Mouse (Mus musculus) spleen, postnatal 0 days (tissue): ENCODE results near the gene Gm45713. TPM values are rescaled to one million over a fixed set of nuclear protein-coding genes. Genes with fewer than 3 reads are reported as not detected.

ENCODE experiments used
- microRNA counts: library from miRNA; unstranded; fragments of <30 nt; microRNA quantifications from one replicate; lab custom pipeline; 2015
- polyA plus RNA-seq: library from polyadenylated mRNA; unstranded; fragments of >200 nt; fragmentation: Nextera tagmentation; extraction: Ambion mirVana; gene quantifications from 2 replicates; pipeline ENCODE4 v1.2.1, GENCODE M21; 2015

Gene Gm45713
- polyA plus RNA-seq, result 0.35 and 0.44 TPM in 2 replicates

GRCm38 (mm10) chr7:45135993-45136567 is at the start of gene Gm45713, which contains the start of gene Flt3l:
TSS of gene Gm45713 (minus strand) at chr7:45136231.
TSS of gene Flt3l (minus strand) at chr7:45136432.

GRCm38 (mm10) chr7:45180896-45181477 is 45.0 kb upstream of the Gm45713 start, which contains the start of gene Pth2:
TSS of gene Pth2 (plus strand) at chr7:45180995.

GRCm38 (mm10) chr7:45179469-45179868 is 43.4 kb upstream of the Gm45713 start, which contains the start of gene Gfy:
TSS of gene Gfy (minus strand) at chr7:45179569.

GRCm38 (mm10) chr7:45163735-45164490 is 27.9 kb upstream of the Gm45713 start, which contains the start of gene Slc17a7:
TSS of gene Slc17a7 (plus strand) at chr7:45163949.

GRCm38 (mm10) chr7:45154096-45154992 is 18.3 kb upstream of the Gm45713 start, which contains the start of the genes Pih1d1 and Aldh16a1:
TSS of gene Pih1d1 (plus strand) at chr7:45154303.
TSS of gene Aldh16a1 (minus strand) at chr7:45154584.

GRCm38 (mm10) chr7:45128624-45129246 is 7.3 kb downstream of the Gm45713 start, which contains the start of gene Rpl13a:
TSS of gene Rpl13a (minus strand) at chr7:45128761.

GRCm38 (mm10) chr7:45124224-45125143 is 11.5 kb downstream of the Gm45713 start, which contains the start of gene Rps11:
TSS of gene Rps11 (minus strand) at chr7:45124439.

GRCm38 (mm10) chr7:45103652-45104180 is 32.3 kb downstream of the Gm45713 start, which contains the start of gene Fcgrt:
TSS of gene Fcgrt (minus strand) at chr7:45103851.

GRCm38 (mm10) chr7:45092048-45092447 is 44.0 kb downstream of the Gm45713 start, which contains the start of gene Rcn3:
TSS of gene Rcn3 (minus strand) at chr7:45092221.

MicroRNAs encoded within 50 kb of the gene (microRNA counts, 519-probe panel; counts per million panel counts)
- microRNA mmu-miR-150 (lab: Ali Mortazavi, UCI), result 7,531 counts per million, percentile 73 among the panel's probes with 10 or more counts

Other genes with a start within 250 kb of the Gm45713 start
- gene Med25, start 243.5 kb downstream of the Gm45713 start, polyA plus RNA-seq, result 39.9 and 44.7 TPM in 2 replicates
- gene Fuz, start 240.2 kb downstream of the Gm45713 start, polyA plus RNA-seq, result 6.4 and 7.7 TPM in 2 replicates
- 54.9 and 61.8 TPM in 2 replicates for gene Ap2a1, start 206.7 kb downstream of the Gm45713 start, polyA plus RNA-seq
- 0.17 TPM in 1 of 2 replicates, not detected in the other for gene Tsks, start 193.0 kb downstream of the Gm45713 start, polyA plus RNA-seq
- gene Cpt1c, start 161.4 kb downstream of the Gm45713 start, polyA plus RNA-seq, result 3.7 and 4.5 TPM in 2 replicates
- 215 and 217 TPM in 2 replicates for gene Prmt1, start 149.7 kb downstream of the Gm45713 start, polyA plus RNA-seq
- gene Irf3, start 138.6 kb downstream of the Gm45713 start, polyA plus RNA-seq, result 54.1 and 62.3 TPM in 2 replicates
- gene Bcl2l12, start 137.5 kb downstream of the Gm45713 start, polyA plus RNA-seq, result 28.5 and 32.0 TPM in 2 replicates
- 15.0 and 17.0 TPM in 2 replicates for gene Scaf1, start 119.9 kb downstream of the Gm45713 start, polyA plus RNA-seq
- 25.6 and 26.0 TPM in 2 replicates for gene Rras, start 118.3 kb downstream of the Gm45713 start, polyA plus RNA-seq
- gene Prr12, start 83.3 kb downstream of the Gm45713 start, polyA plus RNA-seq, result 3.9 and 5.0 TPM in 2 replicates
- 37.2 and 45.0 TPM in 2 replicates for gene Nosip, start 73.8 kb downstream of the Gm45713 start, polyA plus RNA-seq
- 10.0 and 12.4 TPM in 2 replicates for gene Prrg2, start 73.6 kb downstream of the Gm45713 start, polyA plus RNA-seq
- 80.3 and 93.9 TPM in 2 replicates for gene Rcn3, start 44.0 kb downstream of the Gm45713 start, polyA plus RNA-seq
- gene Fcgrt, start 32.4 kb downstream of the Gm45713 start, polyA plus RNA-seq, result 59.4 and 86.0 TPM in 2 replicates
- 1,257 and 1,307 TPM in 2 replicates for gene Rps11, start 11.8 kb downstream of the Gm45713 start, polyA plus RNA-seq
- 1,601 and 1,631 TPM in 2 replicates for gene Rpl13a, start 7.5 kb downstream of the Gm45713 start, polyA plus RNA-seq
- gene Flt3l, start 201 bp upstream of the Gm45713 start, polyA plus RNA-seq, result 7.2 and 9.3 TPM in 2 replicates
- 45.1 and 48.9 TPM in 2 replicates for gene Pih1d1, start 18.1 kb upstream of the Gm45713 start, polyA plus RNA-seq
- gene Aldh16a1, start 18.4 kb upstream of the Gm45713 start, polyA plus RNA-seq, result 29.7 and 31.2 TPM in 2 replicates
- not detected in 2 replicates for gene Slc17a7, start 27.7 kb upstream of the Gm45713 start, polyA plus RNA-seq
- not detected in 2 replicates for gene Gfy, start 43.3 kb upstream of the Gm45713 start, polyA plus RNA-seq
- not detected in 2 replicates for gene Pth2, start 44.8 kb upstream of the Gm45713 start, polyA plus RNA-seq
- 0.12 and 0.29 TPM in 2 replicates for gene Ccdc155, start 68.7 kb upstream of the Gm45713 start, polyA plus RNA-seq
- gene Dkkl1, start 75.9 kb upstream of the Gm45713 start, polyA plus RNA-seq, result 7.5 and 8.4 TPM in 2 replicates
- 14.5 and 20.8 TPM in 2 replicates for gene Tead2, start 79.5 kb upstream of the Gm45713 start, polyA plus RNA-seq
- gene Cd37, start 102.9 kb upstream of the Gm45713 start, polyA plus RNA-seq, result 71.1 and 87.7 TPM in 2 replicates
- gene Slc6a16, start 104.9 kb upstream of the Gm45713 start, polyA plus RNA-seq, result 0.10 TPM in 1 of 2 replicates, not detected in the other
- gene Slc6a21, start 141.3 kb upstream of the Gm45713 start, polyA plus RNA-seq, result not detected in 2 replicates
- 2.9 and 4.7 TPM in 2 replicates for gene Trpm4, start 197.5 kb upstream of the Gm45713 start, polyA plus RNA-seq
- gene Hrc, start 199.1 kb upstream of the Gm45713 start, polyA plus RNA-seq, result 0.06 and 0.12 TPM in 2 replicates
- gene Ppfia3, start 230.8 kb upstream of the Gm45713 start, polyA plus RNA-seq, result 0.35 and 0.65 TPM in 2 replicates
- 0.41 TPM in 1 of 2 replicates, not detected in the other for gene Lin7b, start 234.4 kb upstream of the Gm45713 start, polyA plus RNA-seq